Mouse (Mus musculus): ENCODE results near the gene Prkag3. TPM values are rescaled to one million over a fixed set of nuclear protein-coding genes. Genes with fewer than 3 reads are reported as not detected.

The Prkag3 gene
- 2.8 and 7.5 TPM in 2 replicates for polyA plus RNA-seq (2015; fragmentation: Nextera tagmentation; extraction: Ambion mirVana)

DNA sequence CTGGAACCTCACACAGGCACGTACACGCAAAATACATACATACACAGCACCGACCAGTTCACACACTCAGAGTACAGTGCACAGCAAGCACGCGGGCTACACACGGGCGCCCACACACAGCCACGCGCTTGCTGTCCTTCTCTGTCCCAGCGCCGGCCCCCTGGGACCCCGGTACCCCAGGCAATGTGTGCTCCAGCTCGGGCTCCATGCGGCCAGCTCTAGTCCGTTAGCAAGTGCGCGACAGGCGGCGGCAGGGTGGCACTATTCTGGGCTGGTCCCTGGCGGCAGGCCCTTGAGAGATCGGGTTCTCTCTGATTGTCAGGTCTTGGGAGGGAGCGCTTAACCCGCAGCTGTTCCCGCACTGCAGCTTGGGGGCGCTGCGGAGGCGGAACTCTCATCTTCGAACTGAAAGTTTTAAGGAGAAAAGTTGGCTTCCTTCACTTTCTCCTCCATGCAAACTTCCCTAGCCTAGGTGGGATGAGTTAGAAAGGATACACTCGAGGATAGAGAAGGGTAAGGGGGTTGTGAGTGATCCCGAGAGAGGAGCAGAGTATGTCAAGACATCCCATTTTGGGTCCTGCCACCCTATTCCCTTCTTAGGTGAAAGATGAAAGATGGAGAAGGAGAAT lies at the start of gene Prkag3:
Prkag3 (minus strand) TSS at position 579 of the 629 bp plus-strand sequence.
- H3K9me3 ChIP-seq = no peaks in the 10 kb centered on the region
- no peak for ATAC-seq (ENCODE audit: insufficient number of reproducible peaks, low FRiP score, low TSS enrichment, low read depth)
- H3K4me2 ChIP-seq = peak within 1 kb of the TSS; percentile 46
- 8% methylated on average over 30 of the region's 30 CpGs for WGBS
- no peak within 1 kb of the TSS for H3K9ac ChIP-seq
- peaks cover 11% of the 10 kb centered on the region for H3K4me1 ChIP-seq
- H3K27me3 ChIP-seq = peaks cover 21% of the 10 kb centered on the region; the same call in 1 of the 2 replicates
- no peaks in the 10 kb centered on the region for H3K36me3 ChIP-seq
- peak within 1 kb of the TSS; percentile 29; the same call in 1 of the 2 replicates for H3K27ac ChIP-seq
- peak within 1 kb of the TSS; percentile 26 for H3K4me3 ChIP-seq

DNA sequence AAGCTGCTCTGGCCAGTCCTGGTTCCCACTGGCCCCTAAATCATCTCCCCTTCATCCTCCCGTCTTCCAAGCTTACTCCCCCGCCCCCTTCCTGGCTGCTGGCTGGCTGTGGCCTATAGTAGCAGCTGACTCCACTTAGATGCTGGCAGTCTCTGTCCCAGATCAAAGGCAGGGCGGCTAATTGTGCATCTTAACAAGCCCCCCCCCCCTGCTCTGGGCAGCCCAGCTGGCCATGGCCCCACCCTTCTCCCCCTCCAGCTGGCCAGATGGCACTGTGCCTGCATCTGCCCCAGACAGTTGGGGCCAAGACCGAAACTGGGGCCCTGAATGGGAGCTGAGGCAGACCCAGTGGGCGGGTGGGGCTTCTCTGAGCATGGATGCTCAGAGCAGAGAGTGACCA lies 48.4 kb upstream of the Prkag3 start:
- Histone ChIP-seq H3K4me2 (no peak overlapping the region), H3K4me3 (no peak overlapping the region), H3K27ac (no peak overlapping the region), H3K36me3 (no peaks in the 10 kb centered on the region), H3K9ac (0 out of 2 replicates have a peak overlapping the region, but pooled peaks have one; percentile 2), H3K27me3 (peaks cover 91% of the 10 kb centered on the region), H3K4me1 (peaks cover 47% of the 10 kb centered on the region), H3K9me3 (no peaks in the 10 kb centered on the region)
- 17% methylated on average over 5 of the region's 5 CpGs for WGBS
- ATAC-seq (ENCODE audit: insufficient number of reproducible peaks, low FRiP score, low TSS enrichment, low read depth) = 0 out of 2 replicates have a peak, but pooled peaks have one; percentile 31

DNA sequence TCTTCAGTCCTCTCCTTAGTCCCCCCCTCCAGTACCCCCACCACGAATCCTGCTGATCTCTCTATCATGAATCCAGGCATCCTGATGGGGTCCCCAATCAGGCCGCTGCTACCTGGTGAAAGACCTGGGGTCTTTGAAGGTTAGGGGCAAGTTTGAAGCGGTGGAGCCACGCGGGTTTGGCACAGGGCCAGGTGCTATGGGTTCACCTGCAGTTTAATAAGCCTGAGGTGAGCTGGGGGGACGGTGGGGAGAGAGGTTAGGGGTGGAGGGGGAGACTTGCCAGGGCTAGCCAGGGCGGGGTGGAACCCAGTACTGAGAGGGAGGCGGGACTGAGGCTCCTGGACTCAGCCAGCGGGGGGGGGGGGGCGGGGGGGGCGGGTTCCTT lies 46.1 kb upstream of the Prkag3 start:
- Histone ChIP-seq H3K9me3 (no peaks in the 10 kb centered on the region), H3K27ac (no peak overlapping the region), H3K4me1 (peaks cover 51% of the 10 kb centered on the region), H3K4me2 (peak overlapping the region; percentile 53), H3K36me3 (no peaks in the 10 kb centered on the region), H3K9ac (no peak overlapping the region), H3K4me3 (peak overlapping the region; percentile 28; the same call in 1 of the 2 replicates), H3K27me3 (peaks cover 94% of the 10 kb centered on the region)
- ATAC-seq (ENCODE audit: insufficient number of reproducible peaks, low FRiP score, low TSS enrichment, low read depth) = no peak
- WGBS = 1% methylated on average over 6 of the region's 11 CpGs

DNA sequence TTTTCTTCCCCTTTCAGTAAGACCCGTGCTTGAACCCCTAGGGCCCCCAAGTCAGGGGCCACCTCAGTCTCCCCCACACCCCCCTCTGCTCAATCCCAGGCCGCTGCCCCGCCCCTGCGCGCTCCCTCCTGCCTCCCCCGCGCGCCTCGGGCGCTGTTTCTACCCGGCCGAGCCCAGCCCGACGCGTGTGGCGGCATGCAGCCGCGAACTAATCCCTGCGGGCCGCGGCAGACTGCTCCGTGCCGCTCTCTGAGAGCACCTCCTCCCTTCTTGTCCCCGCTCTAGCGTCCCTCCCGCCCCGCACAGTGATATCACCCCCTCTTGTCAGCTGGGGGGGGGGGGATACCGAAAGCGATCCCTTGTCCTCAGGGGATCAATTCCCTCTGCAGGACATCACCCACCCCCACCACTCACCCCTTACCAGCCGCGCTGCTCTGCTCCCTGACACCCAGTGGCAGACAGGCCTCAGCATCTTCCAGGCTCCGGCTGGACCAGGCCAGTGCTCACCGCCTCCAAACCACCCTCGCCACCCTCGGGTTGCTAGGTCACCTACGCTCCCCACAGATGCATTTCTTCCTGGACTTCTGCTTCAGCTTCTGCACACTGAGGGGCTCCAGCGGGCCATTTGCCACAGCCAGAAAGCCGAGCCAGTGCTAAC lies 45.6 kb upstream of the Prkag3 start:
- peak; percentile 31; the same call in 1 of the 2 replicates for ATAC-seq (ENCODE audit: insufficient number of reproducible peaks, low FRiP score, low TSS enrichment, low read depth)
- Histone ChIP-seq H3K9me3 (no peaks in the 10 kb centered on the region), H3K4me2 (peak overlapping the region; percentile 53), H3K36me3 (no peaks in the 10 kb centered on the region), H3K27me3 (peaks cover 94% of the 10 kb centered on the region), H3K4me3 (peak overlapping the region; percentile 28), H3K27ac (no peak overlapping the region), H3K9ac (no peak overlapping the region), H3K4me1 (peaks cover 56% of the 10 kb centered on the region)
- under 1% methylated on average over 33 of the region's 38 CpGs for WGBS

DNA sequence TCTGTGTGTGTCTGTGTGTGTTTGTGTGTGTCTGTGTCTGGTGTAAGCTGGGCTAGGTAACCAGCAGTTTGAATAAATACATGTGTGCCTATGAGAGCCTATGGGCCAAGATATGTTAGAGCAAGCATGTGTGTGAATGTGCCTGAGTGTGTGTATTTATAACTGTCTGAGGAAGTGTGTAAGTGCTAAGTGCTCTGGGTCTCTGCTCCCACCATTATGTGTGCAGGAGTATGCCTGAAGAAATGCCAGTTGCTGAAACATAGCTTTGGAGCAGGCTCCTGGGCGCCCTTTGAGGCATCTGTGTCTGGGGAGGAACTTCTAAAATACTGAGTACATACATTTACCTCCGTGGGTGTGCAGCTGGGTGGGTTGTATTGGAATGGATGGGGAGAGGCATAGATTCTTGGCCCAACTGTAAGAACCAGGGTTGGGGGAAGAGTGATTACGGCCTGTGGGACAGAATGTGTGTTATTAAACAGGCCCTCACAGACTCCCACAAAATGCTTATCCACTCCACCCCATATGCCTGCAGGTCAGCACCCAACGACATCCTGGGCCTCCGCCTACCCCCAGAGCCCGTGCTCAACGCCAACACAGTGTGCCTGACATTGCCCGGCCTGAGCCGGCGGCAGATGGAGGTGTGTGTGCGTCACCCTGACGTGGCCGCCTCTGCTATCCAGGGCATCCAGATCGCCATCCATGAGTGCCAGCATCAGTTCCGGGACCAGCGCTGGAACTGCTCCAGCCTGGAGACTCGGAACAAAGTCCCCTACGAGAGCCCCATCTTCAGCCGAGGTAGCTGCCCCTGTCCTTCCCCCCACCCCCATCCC lies 44.0 kb upstream of the Prkag3 start:
- no peaks in the 10 kb centered on the region for H3K9me3 ChIP-seq
- no peak overlapping the region; the same call in 1 of the 2 replicates for H3K4me3 ChIP-seq
- H3K4me1 ChIP-seq = peaks cover 67% of the 10 kb centered on the region
- peak overlapping the region; percentile 53 for H3K4me2 ChIP-seq
- H3K36me3 ChIP-seq = no peaks in the 10 kb centered on the region
- WGBS = 32% methylated on average over 19 of the region's 19 CpGs
- H3K27me3 ChIP-seq = peaks cover 93% of the 10 kb centered on the region
- no peak overlapping the region; the same call in 1 of the 2 replicates for H3K27ac ChIP-seq
- H3K9ac ChIP-seq = no peak overlapping the region
- ATAC-seq (ENCODE audit: insufficient number of reproducible peaks, low FRiP score, low TSS enrichment, low read depth) = no peak

DNA sequence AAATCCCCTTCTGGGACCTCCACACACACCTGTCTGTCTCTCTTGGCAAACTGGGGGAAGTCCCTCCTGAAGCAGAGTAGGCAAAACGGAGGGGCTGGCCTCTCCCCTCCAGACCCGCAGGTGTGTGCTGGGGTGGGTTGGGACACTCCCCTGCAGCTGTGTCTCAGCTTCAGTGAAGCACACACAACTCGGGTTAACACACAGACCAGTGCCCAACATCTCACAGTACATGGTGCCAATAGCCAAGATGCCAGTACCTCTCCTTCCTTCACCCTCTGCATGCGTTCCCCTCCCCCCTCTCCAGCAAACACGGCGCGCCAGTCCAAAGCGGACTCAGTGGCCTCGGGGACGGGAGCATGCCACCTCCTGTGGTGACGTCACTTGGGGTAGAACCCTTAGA lies 42.2 kb upstream of the Prkag3 start, which contains the start of gene Wnt10a:
Wnt10a (plus strand) TSS at position 268 of the 400 bp plus-strand sequence.
- H3K4me3 ChIP-seq = peak within 1 kb of the TSS; percentile 36
- no peaks in the 10 kb centered on the region for H3K9me3 ChIP-seq
- peak within 1 kb of the TSS; percentile 20 for H3K9ac ChIP-seq
- peak within 1 kb of the TSS; percentile 38; the same call in 1 of the 2 replicates for H3K27ac ChIP-seq
- H3K4me1 ChIP-seq = peaks cover 59% of the 10 kb centered on the region
- H3K36me3 ChIP-seq = no peaks in the 10 kb centered on the region
- no peak for ATAC-seq (ENCODE audit: insufficient number of reproducible peaks, low FRiP score, low TSS enrichment, low read depth)
- 3% methylated on average over 11 of the region's 11 CpGs for WGBS
- peaks cover 94% of the 10 kb centered on the region for H3K27me3 ChIP-seq
- peak within 1 kb of the TSS; percentile 73 for H3K4me2 ChIP-seq

DNA sequence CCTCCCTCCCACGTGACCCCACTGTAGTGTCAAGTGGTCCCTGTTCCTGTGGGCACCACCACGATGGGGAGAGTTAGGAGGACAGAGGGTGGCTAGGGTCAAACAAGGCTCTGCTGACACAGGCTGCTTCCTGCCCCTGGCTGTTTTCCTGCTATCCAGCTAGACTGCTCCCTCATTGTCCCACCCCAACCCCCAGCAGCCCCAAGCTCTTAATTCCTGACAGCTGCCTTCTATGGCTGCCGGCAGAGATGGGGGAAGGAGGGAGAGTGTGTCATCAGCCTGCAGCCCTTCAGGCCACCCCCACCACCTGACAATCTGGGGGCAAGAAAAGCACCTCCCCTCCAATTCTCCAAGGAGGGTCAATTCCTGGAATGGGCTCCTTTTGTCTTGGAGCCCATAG lies 41.1 kb upstream of the Prkag3 start:
- peaks cover 56% of the 10 kb centered on the region for H3K4me1 ChIP-seq
- H3K9me3 ChIP-seq = no peaks in the 10 kb centered on the region
- no peak overlapping the region for H3K9ac ChIP-seq
- no peak overlapping the region for H3K4me2 ChIP-seq
- H3K27me3 ChIP-seq = peaks cover 95% of the 10 kb centered on the region
- H3K27ac ChIP-seq = no peak overlapping the region
- no peak overlapping the region for H3K4me3 ChIP-seq
- 19% methylated on average over 3 of the region's 3 CpGs for WGBS
- ATAC-seq (ENCODE audit: insufficient number of reproducible peaks, low FRiP score, low TSS enrichment, low read depth) = no peak
- H3K36me3 ChIP-seq = no peaks in the 10 kb centered on the region

DNA sequence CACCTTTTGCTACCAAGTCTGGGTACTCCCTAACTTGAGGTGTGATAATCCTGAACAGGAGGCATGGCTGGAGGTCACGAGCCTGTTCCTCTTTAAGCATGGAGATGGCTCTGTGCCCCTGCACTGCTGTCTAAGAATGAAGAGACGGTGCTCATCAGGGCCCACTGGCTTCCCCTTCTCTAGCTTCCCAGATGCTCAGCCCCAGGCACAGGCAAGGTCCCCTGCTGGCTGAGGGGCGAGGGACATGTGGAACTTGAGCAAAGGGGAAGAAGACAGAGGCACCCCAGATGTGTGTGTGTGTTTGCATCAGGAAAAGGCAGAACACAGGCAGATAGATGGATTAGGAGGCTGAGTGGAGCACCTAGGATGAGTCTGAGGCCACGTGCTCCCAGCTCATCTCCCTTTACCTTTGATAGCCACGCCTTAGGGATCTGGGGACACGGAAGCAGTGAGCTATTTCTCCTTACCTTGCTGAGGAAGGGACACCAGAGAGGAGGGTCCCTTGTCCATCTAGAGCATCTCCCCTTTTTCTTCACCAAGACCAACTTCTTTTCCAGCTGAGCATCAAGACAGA lies 39.7 kb upstream of the Prkag3 start:
- no peak overlapping the region for H3K27ac ChIP-seq
- H3K27me3 ChIP-seq = peaks cover 95% of the 10 kb centered on the region
- no peaks in the 10 kb centered on the region for H3K36me3 ChIP-seq
- H3K9me3 ChIP-seq = no peaks in the 10 kb centered on the region
- no peak for ATAC-seq (ENCODE audit: insufficient number of reproducible peaks, low FRiP score, low TSS enrichment, low read depth)
- no peak overlapping the region for H3K4me2 ChIP-seq
- H3K4me3 ChIP-seq = no peak overlapping the region
- H3K4me1 ChIP-seq = peaks cover 52% of the 10 kb centered on the region
- H3K9ac ChIP-seq = no peak overlapping the region
- 21% methylated on average over 6 of the region's 6 CpGs for WGBS

DNA sequence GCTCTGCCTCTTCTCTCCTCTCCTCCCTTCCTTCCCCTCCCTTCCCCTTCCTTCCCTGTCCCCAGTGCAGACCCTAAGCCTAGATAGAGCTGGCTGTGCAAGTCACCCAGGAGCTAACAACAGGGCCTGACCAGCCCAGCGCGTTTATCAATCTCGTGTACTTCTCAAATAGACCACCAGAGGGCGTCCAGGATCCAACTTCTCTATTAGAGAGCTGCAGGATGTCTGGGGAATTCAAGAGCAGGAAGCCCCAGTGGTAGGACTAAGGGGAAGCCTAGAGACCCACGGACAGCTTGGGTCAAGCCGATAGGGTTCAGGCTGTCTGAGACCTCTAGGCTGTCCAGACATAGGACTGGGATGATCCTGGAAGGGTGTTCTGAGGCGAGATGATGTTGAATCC lies 38.8 kb upstream of the Prkag3 start:
- no peaks in the 10 kb centered on the region for H3K9me3 ChIP-seq
- H3K9ac ChIP-seq = no peak overlapping the region
- peaks cover 53% of the 10 kb centered on the region for H3K4me1 ChIP-seq
- H3K27ac ChIP-seq = no peak overlapping the region
- no peaks in the 10 kb centered on the region for H3K36me3 ChIP-seq
- H3K4me3 ChIP-seq = no peak overlapping the region
- no peak overlapping the region for H3K4me2 ChIP-seq
- 7% methylated on average over 7 of the region's 7 CpGs for WGBS
- peaks cover 95% of the 10 kb centered on the region for H3K27me3 ChIP-seq
- no peak for ATAC-seq (ENCODE audit: insufficient number of reproducible peaks, low FRiP score, low TSS enrichment, low read depth)

DNA sequence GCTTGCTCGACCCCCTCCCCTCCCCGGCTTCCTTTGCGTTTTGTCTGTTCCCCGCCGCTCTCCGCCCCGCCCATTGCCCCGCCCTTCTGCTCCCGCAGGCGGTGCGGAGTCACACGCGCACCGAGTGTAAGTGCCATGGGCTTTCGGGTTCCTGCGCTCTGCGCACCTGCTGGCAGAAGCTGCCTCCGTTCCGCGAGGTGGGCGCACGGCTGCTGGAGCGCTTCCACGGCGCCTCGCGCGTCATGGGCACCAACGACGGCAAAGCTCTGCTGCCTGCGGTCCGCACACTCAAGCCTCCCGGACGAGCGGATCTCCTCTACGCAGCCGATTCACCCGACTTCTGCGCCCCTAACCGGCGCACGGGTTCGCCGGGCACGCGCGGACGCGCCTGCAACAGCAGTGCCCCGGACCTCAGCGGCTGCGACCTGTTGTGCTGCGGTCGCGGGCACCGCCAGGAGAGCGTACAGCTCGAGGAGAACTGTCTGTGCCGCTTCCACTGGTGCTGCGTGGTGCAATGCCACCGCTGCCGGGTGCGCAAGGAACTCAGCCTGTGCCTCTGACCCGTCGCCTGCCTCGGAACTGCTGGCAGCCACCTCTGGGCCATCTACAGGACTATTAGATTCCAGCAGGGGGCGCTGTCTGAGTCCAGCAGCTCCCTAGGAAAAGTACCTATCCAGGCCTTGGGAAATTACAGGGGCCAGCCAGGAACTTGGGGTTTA lies 35.2 kb upstream of the Prkag3 start:
- Histone ChIP-seq H3K4me3 (peak overlapping the region; percentile 43), H3K4me1 (peaks cover 35% of the 10 kb centered on the region), H3K36me3 (no peaks in the 10 kb centered on the region), H3K9me3 (no peaks in the 10 kb centered on the region), H3K4me2 (peak overlapping the region; percentile 90), H3K27ac (no peak overlapping the region), H3K27me3 (peaks cover 91% of the 10 kb centered on the region), H3K9ac (no peak overlapping the region)
- WGBS = 3% methylated on average over 67 of the region's 67 CpGs
- ATAC-seq (ENCODE audit: insufficient number of reproducible peaks, low FRiP score, low TSS enrichment, low read depth) = no peak

DNA sequence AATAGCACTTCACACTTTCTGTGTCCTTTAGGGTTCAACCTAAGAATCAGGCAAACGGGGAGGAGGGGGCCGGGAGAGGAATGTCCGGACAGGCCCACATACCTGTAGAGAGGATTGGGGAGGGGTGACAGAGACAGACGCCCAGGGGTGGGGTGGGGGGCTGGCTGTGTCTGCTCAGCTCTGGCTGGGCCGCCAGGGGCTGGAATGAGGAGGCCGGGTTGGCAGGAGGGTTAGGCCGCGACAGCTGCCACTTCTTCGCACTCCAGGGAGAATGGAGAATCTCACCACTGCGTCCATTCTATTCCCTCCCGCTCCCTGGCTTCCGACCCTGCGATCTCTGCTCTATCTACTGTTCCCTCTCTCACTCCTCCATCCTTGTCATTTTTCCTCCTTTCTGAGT lies 34.5 kb upstream of the Prkag3 start:
- Histone ChIP-seq H3K9ac (no peak overlapping the region), H3K9me3 (no peaks in the 10 kb centered on the region), H3K4me3 (peak overlapping the region; percentile 43), H3K36me3 (no peaks in the 10 kb centered on the region), H3K4me1 (peaks cover 29% of the 10 kb centered on the region), H3K27me3 (peaks cover 91% of the 10 kb centered on the region), H3K27ac (no peak overlapping the region), H3K4me2 (peak overlapping the region; percentile 90)
- ATAC-seq (ENCODE audit: insufficient number of reproducible peaks, low FRiP score, low TSS enrichment, low read depth) = no peak
- under 1% methylated on average over 13 of the region's 13 CpGs for WGBS
